Mouse (Mus musculus) embryonic facial prominence, embryonic 10.5 days (tissue): ENCODE results near the gene Zfp775. TPM values are rescaled to one million over a fixed set of nuclear protein-coding genes. Genes with fewer than 3 reads are reported as not detected.

Source experiments
- DNase-seq: peaks from one replicate; pipeline ENCODE4 v3.0.0-alpha.2; 2017; ENCODE audit warnings: low spot score
- H3K27ac ChIP-seq: fragments of 300-500 bp; sonication (generic); replicated peaks from 2 replicates; pipeline ENCODE4 v1.5.1; 2016; ENCODE audit warnings: mild to moderate bottlenecking
- H3K27me3 ChIP-seq: fragments of 300-500 bp; sonication (generic); replicated peaks from 2 replicates; pipeline ENCODE4 v1.6.1; 2016; ENCODE audit warnings: low read depth, mild to moderate bottlenecking; ENCODE audit not compliant: poor library complexity, severe bottlenecking
- H3K36me3 ChIP-seq: fragments of 300-500 bp; sonication (generic); replicated peaks from 2 replicates; pipeline ENCODE4 v1.6.1; 2016; ENCODE audit warnings: mild to moderate bottlenecking, moderate library complexity
- H3K4me1 ChIP-seq: fragments of 300-500 bp; sonication (generic); 2 replicates; pipeline ENCODE4 v1.6.1; 2016
- H3K4me3 ChIP-seq: fragments of 300-500 bp; sonication (generic); 2 replicates; pipeline ENCODE4 v1.5.1; 2016; ENCODE audit warnings: mild to moderate bottlenecking, moderate library complexity
- H3K9me3 ChIP-seq: fragments of 300-500 bp; sonication (generic); 2 replicates; pipeline ENCODE4 v1.6.1; 2016; ENCODE audit warnings: mild to moderate bottlenecking
- WGBS: fragments of 180-500 bp; shearing (Covaris S2); methylation state at CpG from one replicate; pipeline ENCODE4 v1.1.7; 2016; 5-methylcytosine and 5-hydroxymethylcytosine counted together
- polyA plus RNA-seq: library from polyadenylated mRNA; unstranded; fragments of >200 nt; fragmentation: Nextera tagmentation; extraction: Ambion mirVana; gene quantifications from 2 replicates; pipeline ENCODE4 v1.2.1, GENCODE M21; 2016

Zfp775 gene
- polyA plus RNA-seq, 1 experiment from 2014 or later, result 10.1 TPM

DNA sequence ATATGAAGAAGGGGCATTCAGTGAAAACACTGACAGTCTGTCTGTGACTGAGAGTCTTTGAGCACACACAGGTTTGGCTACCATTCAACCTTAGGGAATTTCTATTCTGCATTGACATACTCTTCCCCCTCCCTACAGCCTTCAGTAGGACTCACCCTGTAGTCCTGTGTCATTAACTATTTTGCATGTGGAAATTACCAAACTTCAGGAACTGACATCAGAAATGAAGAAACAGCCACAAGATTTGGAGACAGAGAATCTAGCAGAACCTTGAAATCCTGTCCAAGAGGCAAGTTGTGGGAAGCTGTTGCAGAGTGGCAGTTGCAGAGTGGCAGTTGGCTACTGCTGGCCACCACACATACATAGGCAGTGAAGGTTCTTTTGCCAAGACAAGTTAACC is 66.2 kb downstream of the Zfp775 start:
- H3K27ac ChIP-seq, result no peak overlapping the region
- DNase-seq, result no peak
- no peaks in the 10 kb centered on the region for H3K9me3 ChIP-seq
- H3K4me1 ChIP-seq, result no peaks in the 10 kb centered on the region
- H3K4me3 ChIP-seq, result no peak overlapping the region
- no peaks in the 10 kb centered on the region; the same call in 1 of the 2 replicates for H3K27me3 ChIP-seq
- H3K36me3 ChIP-seq, result no peaks in the 10 kb centered on the region

DNA sequence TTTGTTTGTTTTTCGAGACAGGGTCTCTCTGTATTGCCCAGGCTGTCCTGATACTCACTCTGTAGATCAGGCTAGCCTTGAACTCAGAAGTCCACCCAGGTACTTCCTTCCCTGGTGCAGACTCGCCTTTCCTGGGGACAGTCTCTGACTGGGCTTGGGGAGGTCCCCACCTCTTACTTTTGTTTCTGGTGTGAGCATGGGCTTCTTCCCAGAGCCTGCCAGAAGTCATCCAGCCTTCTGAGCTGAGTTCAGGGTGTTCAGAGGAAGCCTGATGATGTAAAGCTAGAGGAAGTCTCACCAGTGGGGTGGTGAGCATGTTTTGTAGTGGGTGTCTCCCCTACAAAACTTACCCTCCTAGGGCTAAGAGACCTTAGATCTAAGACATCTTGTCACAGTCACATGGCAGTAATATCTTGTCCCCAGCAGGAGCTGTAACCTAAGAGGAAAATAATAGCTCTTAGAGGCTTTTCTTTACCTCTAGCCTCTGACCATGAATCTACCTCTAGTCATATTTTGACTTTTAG is 67.6 kb downstream of the Zfp775 start:
- no peaks in the 10 kb centered on the region for H3K9me3 ChIP-seq
- no peak overlapping the region for H3K4me3 ChIP-seq
- H3K4me1 ChIP-seq, result no peaks in the 10 kb centered on the region
- DNase-seq, result no peak
- no peaks in the 10 kb centered on the region for H3K36me3 ChIP-seq
- H3K27ac ChIP-seq, result no peak overlapping the region
- H3K27me3 ChIP-seq, result no peaks in the 10 kb centered on the region; the same call in 1 of the 2 replicates
- 76% methylated on average over 2 of the region's 2 CpGs for WGBS

Other genes starting within 250 kb of the Zfp775 start
- 25.4 and 26.5 TPM in 2 replicates for gene Krba1, start 206.5 kb upstream of the Zfp775 start, polyA plus RNA-seq
- 12.8 and 16.8 TPM in 2 replicates for gene Zfp467, start 156.2 kb upstream of the Zfp775 start, polyA plus RNA-seq
- gene Sspo, start 153.8 kb upstream of the Zfp775 start, polyA plus RNA-seq, result 0.71 and 1.2 TPM in 2 replicates
- 22.7 and 24.1 TPM in 2 replicates for gene Atp6v0e2, start 64.4 kb upstream of the Zfp775 start, polyA plus RNA-seq
- gene Lrrc61, start 47.3 kb upstream of the Zfp775 start, polyA plus RNA-seq, result 17.7 and 18.9 TPM in 2 replicates
- gene Rarres2, start 29.3 kb upstream of the Zfp775 start, polyA plus RNA-seq, result 2.5 and 3.0 TPM in 2 replicates
- not detected in 2 replicates for gene Gm45021, start 12.5 kb upstream of the Zfp775 start, polyA plus RNA-seq
- 50.7 and 56.2 TPM in 2 replicates for gene Repin1, start 8.2 kb upstream of the Zfp775 start, polyA plus RNA-seq
- 0.91 TPM in 1 of 2 replicates, not detected in the other for gene Gm44965, start 8.1 kb upstream of the Zfp775 start, polyA plus RNA-seq
- gene AI854703, start 24.7 kb downstream of the Zfp775 start, polyA plus RNA-seq, result 1.1 TPM in 2 replicates
- 0.48 and 0.51 TPM in 2 replicates for gene Gimap8, start 45.2 kb downstream of the Zfp775 start, polyA plus RNA-seq
- 5.0 and 6.0 TPM in 2 replicates for gene Gimap9, start 74.1 kb downstream of the Zfp775 start, polyA plus RNA-seq
- 7.4 and 7.5 TPM in 2 replicates for gene Gimap4, start 82.5 kb downstream of the Zfp775 start, polyA plus RNA-seq
- gene Gimap6, start 106.2 kb downstream of the Zfp775 start, polyA plus RNA-seq, result 11.5 and 12.1 TPM in 2 replicates
- 0.28 TPM in 1 of 2 replicates, not detected in the other for gene Gm28053, start 116.5 kb downstream of the Zfp775 start, polyA plus RNA-seq
- not detected in 2 replicates for gene Gimap7, start 116.6 kb downstream of the Zfp775 start, polyA plus RNA-seq
- gene Gimap1, start 137.0 kb downstream of the Zfp775 start, polyA plus RNA-seq, result 4.1 and 5.0 TPM in 2 replicates
- 0.71 and 0.84 TPM in 2 replicates for gene Gimap5, start 144.1 kb downstream of the Zfp775 start, polyA plus RNA-seq
- gene Gimap3, start 168.8 kb downstream of the Zfp775 start, polyA plus RNA-seq, result not detected in 2 replicates
- 14.2 and 21.0 TPM in 2 replicates for gene Tmem176a, start 238.9 kb downstream of the Zfp775 start, polyA plus RNA-seq
- 38.1 and 54.6 TPM in 2 replicates for gene Tmem176b, start 239.4 kb downstream of the Zfp775 start, polyA plus RNA-seq